Mouse (Mus musculus): Measurements from ENCODE around the gene Mipol1. TPM values are rescaled to one million over a fixed set of nuclear protein-coding genes. Genes with fewer than 3 reads are reported as not detected.

The Mipol1 gene
- polyA plus RNA-seq, 1 experiment from 2014 or later, result 10.6 TPM

DNA sequence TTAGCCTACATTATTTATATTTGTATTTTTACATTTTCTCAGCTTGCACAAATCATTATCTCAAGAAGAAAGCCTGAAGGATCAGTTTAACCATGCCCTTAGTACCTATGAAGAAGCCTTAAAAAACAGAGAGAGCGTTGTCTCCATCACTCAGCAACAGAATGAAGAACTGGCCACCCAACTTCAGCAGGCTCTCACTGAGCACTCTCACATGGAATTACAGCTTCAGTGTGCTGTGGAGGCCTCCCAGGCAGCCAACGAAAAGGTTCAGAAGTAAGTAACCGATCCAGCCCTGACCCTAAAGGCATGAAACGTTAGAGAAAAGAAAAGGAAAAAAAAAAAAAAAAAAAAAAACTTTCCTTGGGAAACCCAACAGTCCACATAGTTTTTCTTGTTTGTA is 226.7 kb downstream of the Mipol1 start:
- no peak overlapping the region for H3K27ac ChIP-seq
- H3K4me1 ChIP-seq, result no peaks in the 10 kb centered on the region
- no peaks in the 10 kb centered on the region for H3K9me3 ChIP-seq (replicated peaks)
- no peaks in the 10 kb centered on the region for H3K36me3 ChIP-seq
- no peak for DNase-seq (ENCODE audit: low spot score)
- 62% methylated on average over 4 of the region's 4 CpGs for WGBS
- H3K4me3 ChIP-seq, result no peak overlapping the region
- H3K27me3 ChIP-seq (ENCODE audit: low read depth, poor library complexity, severe bottlenecking), result no peaks in the 10 kb centered on the region

DNA sequence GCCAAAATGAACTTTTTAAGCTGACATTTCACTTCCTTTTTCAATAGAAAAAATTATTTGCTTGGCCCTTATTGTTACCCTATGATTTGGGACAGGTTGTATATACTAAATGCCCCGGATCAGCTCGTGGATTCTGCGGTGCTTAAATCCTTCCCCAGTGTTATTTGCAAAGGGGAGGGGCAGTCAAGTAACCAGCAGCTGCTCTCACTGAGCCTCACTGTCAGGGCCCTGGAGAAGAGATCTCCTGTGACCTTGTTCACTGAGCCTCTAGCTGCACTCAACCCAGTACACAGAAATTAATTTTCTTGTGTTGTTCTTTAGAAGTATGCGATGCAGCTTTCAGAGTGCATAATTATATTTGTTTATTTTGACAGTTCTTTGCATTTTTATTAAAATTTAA is 227.1 kb downstream of the Mipol1 start:
- Histone ChIP-seq H3K36me3 (no peaks in the 10 kb centered on the region), H3K9me3 (replicated peaks) (no peaks in the 10 kb centered on the region), H3K4me1 (no peaks in the 10 kb centered on the region), H3K27me3 (ENCODE audit: low read depth, poor library complexity, severe bottlenecking) (no peaks in the 10 kb centered on the region), H3K27ac (no peak overlapping the region), H3K4me3 (no peak overlapping the region)
- no peak for DNase-seq (ENCODE audit: low spot score)
- 58% methylated on average over 4 of the region's 4 CpGs for WGBS

DNA sequence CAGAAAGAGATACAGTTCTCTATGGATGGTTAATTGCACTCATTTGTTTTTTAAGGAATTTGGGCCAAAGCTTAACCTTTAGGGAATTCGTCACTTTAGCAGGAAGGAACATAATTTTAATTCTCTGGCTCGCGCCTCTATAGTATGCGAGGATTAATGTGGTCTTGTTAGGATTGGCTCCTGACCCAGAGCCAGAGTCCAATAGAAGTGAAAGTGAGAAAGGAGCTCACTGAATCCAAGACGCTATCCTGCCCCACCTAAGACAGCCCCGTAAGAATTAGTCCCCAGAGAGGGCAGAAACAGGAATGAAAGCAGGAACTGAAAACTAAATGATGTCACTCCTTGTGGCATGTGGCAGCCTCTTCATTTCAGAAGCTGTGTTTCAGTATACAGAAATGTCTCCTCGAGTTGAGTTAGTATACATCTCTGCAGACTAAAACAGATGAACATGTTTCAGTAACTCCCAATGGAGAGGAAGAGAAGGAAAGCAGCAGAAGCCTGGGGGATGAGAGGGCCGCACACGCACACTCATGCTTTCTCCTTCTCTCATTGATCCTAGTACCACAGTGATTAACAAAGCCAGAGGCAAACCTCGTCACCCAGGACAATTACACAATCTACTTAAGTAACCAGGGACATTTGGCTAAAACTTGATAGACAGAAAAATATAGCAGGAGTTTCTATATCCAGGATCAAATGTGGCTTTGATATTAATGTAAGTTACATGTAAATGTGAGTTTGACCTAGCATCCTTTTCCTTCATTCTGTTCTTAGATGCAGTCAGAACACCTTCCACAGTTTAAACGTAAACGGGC is 234.5 kb downstream of the Mipol1 start:
- no peak overlapping the region for H3K4me3 ChIP-seq
- no peaks in the 10 kb centered on the region for H3K27me3 ChIP-seq (ENCODE audit: low read depth, poor library complexity, severe bottlenecking)
- DNase-seq (ENCODE audit: low spot score), result no peak
- H3K4me1 ChIP-seq, result no peaks in the 10 kb centered on the region
- 87% methylated on average over 12 of the region's 12 CpGs for WGBS
- no peaks in the 10 kb centered on the region for H3K9me3 ChIP-seq (replicated peaks)
- H3K36me3 ChIP-seq, result no peaks in the 10 kb centered on the region
- H3K27ac ChIP-seq, result no peak overlapping the region

DNA sequence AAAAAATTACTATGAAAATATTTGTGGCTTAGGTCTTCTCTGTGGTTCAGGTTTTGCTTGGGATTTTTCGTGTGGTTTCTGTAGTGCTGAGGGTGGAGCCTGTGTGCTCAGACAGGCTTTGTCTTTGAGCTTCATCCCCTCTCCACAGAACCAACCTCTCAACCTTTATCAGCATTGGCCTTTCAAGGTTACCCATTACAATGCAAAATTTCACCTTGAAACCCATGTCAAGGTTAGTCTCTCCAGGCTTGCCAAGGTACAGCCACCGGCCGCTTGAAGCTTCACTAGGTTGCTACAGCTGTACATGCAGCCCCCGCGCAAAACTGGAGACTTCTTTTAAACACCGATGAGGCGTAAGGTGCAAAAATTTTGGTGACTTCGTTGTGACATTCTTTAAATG is 241.6 kb downstream of the Mipol1 start:
- no peak for DNase-seq (ENCODE audit: low spot score)
- Histone ChIP-seq H3K36me3 (no peaks in the 10 kb centered on the region), H3K27me3 (ENCODE audit: low read depth, poor library complexity, severe bottlenecking) (no peaks in the 10 kb centered on the region), H3K4me3 (no peak overlapping the region), H3K9me3 (replicated peaks) (no peaks in the 10 kb centered on the region), H3K27ac (no peak overlapping the region), H3K4me1 (peaks cover 3% of the 10 kb centered on the region; the same call in 1 of the 2 replicates)
- 91% methylated on average over 8 of the region's 8 CpGs for WGBS

DNA sequence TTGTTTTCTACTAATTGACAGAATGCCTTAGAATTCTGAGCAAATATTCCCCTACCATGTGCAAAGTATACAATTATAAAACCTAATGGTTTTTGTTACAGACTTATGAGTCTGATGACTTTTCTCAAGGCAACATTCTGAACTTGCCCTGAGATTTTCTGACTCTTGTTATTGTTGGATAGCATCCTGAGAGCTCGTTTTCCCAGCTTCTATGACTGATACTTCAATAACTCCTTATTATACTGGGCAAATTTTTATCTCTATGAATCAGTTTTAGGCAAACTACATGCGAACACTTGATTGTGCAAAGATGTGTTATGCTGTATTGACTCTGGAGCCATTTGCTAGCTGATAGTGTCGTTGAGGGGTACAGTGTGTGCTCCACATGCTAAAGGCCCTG is 246.6 kb downstream of the Mipol1 start:
- Histone ChIP-seq H3K36me3 (no peaks in the 10 kb centered on the region), H3K4me3 (no peak overlapping the region), H3K4me1 (peaks cover 3% of the 10 kb centered on the region; the same call in 1 of the 2 replicates), H3K9me3 (replicated peaks) (no peaks in the 10 kb centered on the region), H3K27me3 (ENCODE audit: low read depth, poor library complexity, severe bottlenecking) (no peaks in the 10 kb centered on the region), H3K27ac (no peak overlapping the region)
- 86% methylated on average over 3 of the region's 3 CpGs for WGBS
- DNase-seq (ENCODE audit: low spot score), result no peak

DNA sequence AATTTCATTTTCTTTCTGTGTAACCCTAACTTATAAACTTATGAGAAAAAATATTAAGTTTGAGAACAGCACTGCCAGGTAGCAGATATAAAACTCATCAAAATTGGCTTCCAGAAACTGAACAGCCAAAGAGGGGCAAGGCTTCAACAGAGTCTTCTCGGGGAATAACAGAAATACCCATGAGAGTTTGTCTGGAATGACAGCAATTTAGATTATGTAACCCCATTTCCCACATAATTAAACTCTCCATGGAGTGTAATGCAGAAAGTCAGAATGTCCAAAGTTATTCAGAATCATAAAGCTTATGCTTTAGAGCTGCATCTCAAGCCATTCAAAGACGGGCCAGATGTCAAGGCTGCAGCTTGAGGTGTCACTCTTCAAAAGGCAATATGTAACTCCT is 251.6 kb downstream of the Mipol1 start:
- H3K4me3 ChIP-seq, result no peak overlapping the region
- DNase-seq (ENCODE audit: low spot score), result no peak
- H3K9me3 ChIP-seq (replicated peaks), result no peaks in the 10 kb centered on the region
- no peaks in the 10 kb centered on the region for H3K4me1 ChIP-seq
- H3K27ac ChIP-seq, result no peak overlapping the region
- H3K36me3 ChIP-seq, result no peaks in the 10 kb centered on the region
- no peaks in the 10 kb centered on the region for H3K27me3 ChIP-seq (ENCODE audit: low read depth, poor library complexity, severe bottlenecking)
- 87% methylated on average over 2 of the region's 2 CpGs for WGBS

DNA sequence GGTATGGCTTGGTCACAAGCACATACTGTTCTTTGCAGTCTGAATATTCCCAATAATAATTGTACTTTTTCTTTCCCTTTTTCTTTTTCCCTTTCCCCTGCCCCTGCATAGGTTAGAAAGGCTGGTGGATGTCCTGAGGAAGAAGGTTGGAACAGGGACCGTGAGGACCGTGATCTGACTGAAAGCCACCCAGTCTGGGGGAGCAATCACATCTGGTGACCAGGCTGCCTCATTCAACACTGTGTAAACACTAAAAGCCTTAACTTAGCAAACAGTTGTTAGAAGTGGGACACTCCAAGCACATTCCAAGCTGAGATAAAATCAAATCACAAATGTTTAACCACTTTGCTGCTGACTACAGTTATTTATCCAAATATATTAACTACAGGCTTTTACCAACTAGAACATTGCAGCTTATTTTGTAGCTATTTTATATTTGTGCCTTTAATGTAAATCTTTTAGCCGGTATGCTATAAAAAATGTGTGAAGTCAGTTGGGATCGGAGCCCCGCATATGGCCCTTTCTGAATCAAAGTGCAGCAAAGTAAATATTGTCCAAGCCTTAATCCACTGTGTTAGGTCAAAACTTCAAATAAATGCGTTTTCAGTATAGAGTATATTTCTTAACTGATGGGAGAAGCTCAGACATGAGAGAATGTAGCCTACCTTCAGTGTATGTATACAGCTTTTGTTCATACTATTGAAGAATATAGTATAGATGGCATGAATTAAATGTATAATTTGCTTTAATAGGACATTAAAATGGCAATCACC is 266.3 kb downstream of the Mipol1 start:
- H3K27ac ChIP-seq, result no peak overlapping the region
- no peaks in the 10 kb centered on the region for H3K9me3 ChIP-seq (replicated peaks)
- no peaks in the 10 kb centered on the region for H3K36me3 ChIP-seq
- H3K4me1 ChIP-seq, result no peaks in the 10 kb centered on the region
- no peak overlapping the region for H3K4me3 ChIP-seq
- H3K27me3 ChIP-seq (ENCODE audit: low read depth, poor library complexity, severe bottlenecking), result no peaks in the 10 kb centered on the region
- DNase-seq (ENCODE audit: low spot score), result no peak
- WGBS, result 63% methylated on average over 6 of the region's 6 CpGs

DNA sequence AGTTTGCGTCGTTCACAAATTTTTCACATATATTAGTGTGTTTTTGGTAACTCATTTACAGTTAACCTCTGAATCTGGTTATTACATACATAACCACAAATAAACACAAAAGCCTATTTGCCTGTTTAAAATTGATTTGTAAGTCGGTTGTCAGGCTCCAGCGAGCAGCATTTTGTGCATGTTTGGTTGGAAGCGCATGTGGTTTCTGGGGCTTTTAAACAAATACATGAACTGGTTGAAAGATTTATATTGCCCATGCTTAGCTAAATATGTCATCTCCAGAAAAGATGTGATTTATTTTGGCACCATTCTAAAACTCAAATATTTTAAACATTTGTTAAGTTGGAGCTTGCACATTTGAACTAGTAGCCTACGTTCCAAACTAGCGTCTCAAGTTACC is 270.0 kb downstream of the Mipol1 start:
- Histone ChIP-seq H3K9me3 (replicated peaks) (no peaks in the 10 kb centered on the region), H3K27ac (no peak overlapping the region), H3K4me3 (no peak overlapping the region), H3K36me3 (no peaks in the 10 kb centered on the region), H3K27me3 (ENCODE audit: low read depth, poor library complexity, severe bottlenecking) (no peaks in the 10 kb centered on the region), H3K4me1 (no peaks in the 10 kb centered on the region)
- DNase-seq (ENCODE audit: low spot score), result no peak
- 89% methylated on average over 7 of the region's 7 CpGs for WGBS

DNA sequence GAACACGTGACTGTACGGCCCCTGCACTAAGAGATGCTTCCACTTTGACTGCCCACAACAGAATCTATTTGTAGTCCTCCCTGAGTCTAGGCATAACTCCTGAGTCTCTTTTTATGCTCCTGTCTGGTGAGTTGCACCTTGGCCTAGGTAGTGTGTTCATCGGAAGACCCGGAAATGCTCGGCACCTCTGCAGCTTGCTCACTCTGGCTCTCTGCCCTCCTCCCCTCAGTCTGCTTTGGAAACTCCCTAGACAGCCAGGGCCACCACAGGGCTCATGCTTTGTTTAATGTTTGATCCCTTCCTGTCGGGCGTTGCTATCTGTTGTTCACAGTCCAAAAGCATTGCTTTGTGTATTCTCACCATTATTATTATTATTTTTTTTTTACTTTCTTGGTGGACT is 275.1 kb downstream of the Mipol1 start:
- no peak for DNase-seq (ENCODE audit: low spot score)
- H3K36me3 ChIP-seq, result no peaks in the 10 kb centered on the region
- no peaks in the 10 kb centered on the region for H3K9me3 ChIP-seq (replicated peaks)
- no peaks in the 10 kb centered on the region for H3K27me3 ChIP-seq (ENCODE audit: low read depth, poor library complexity, severe bottlenecking)
- H3K4me1 ChIP-seq, result no peaks in the 10 kb centered on the region; the same call in 1 of the 2 replicates
- WGBS, result 89% methylated on average over 7 of the region's 7 CpGs
- no peak overlapping the region for H3K27ac ChIP-seq
- H3K4me3 ChIP-seq, result no peak overlapping the region

DNA sequence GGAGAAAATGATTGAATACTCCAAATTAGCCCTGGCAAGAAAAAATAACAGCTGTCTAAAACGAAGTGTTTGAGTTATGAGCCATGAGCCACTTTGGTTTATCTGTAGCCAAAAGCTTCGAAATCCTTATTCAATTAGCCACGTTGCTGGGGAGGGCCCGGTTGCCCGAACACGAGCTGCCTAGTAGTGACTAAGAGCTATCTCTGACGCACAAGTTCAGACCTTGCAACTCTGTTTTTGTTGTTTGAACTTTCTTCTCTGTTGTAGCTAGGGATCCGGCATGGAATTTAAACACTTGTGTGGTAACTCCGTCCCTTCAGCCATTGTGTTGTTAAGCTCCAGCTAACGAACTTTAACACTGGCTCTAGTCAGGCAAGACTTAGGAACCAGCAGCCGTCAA is 278.7 kb downstream of the Mipol1 start:
- DNase-seq (ENCODE audit: low spot score), result no peak
- 67% methylated on average over 11 of the region's 11 CpGs for WGBS

DNA sequence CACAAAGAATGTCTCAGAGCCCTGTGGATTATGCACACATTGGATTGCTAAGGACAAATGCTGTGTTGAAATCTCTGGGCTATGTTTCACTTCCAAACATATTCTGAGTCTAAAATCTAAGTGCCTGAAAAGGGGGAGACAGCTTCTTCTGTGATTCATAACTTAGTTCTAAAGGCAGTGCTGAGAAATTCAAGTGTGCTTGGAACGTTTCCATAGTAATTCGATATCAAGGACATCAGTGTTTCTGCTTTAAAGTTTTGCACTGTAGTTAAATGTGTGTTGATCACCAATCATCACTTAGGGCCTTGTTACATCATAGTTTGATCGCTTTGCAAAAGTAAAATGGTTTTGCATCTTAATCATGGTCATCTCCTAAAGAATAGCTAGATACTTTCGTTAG is 279.5 kb downstream of the Mipol1 start:
- no peaks in the 10 kb centered on the region; the same call in 1 of the 2 replicates for H3K4me1 ChIP-seq
- no peak overlapping the region for H3K27ac ChIP-seq
- DNase-seq (ENCODE audit: low spot score), result no peak
- 85% methylated on average over 4 of the region's 4 CpGs for WGBS
- H3K4me3 ChIP-seq, result no peak overlapping the region
- no peaks in the 10 kb centered on the region for H3K36me3 ChIP-seq
- H3K27me3 ChIP-seq (ENCODE audit: low read depth, poor library complexity, severe bottlenecking), result no peaks in the 10 kb centered on the region
- H3K9me3 ChIP-seq (replicated peaks), result no peaks in the 10 kb centered on the region

More for the DNA sequence above, 278.7 kb downstream of the Mipol1 start:
- H3K4me3 ChIP-seq, result no peak overlapping the region
- H3K36me3 ChIP-seq, result no peaks in the 10 kb centered on the region
- no peak overlapping the region for H3K27ac ChIP-seq
- H3K4me1 ChIP-seq, result no peaks in the 10 kb centered on the region; the same call in 1 of the 2 replicates
- H3K9me3 ChIP-seq (replicated peaks), result no peaks in the 10 kb centered on the region
- no peaks in the 10 kb centered on the region for H3K27me3 ChIP-seq (ENCODE audit: low read depth, poor library complexity, severe bottlenecking)

DNA sequence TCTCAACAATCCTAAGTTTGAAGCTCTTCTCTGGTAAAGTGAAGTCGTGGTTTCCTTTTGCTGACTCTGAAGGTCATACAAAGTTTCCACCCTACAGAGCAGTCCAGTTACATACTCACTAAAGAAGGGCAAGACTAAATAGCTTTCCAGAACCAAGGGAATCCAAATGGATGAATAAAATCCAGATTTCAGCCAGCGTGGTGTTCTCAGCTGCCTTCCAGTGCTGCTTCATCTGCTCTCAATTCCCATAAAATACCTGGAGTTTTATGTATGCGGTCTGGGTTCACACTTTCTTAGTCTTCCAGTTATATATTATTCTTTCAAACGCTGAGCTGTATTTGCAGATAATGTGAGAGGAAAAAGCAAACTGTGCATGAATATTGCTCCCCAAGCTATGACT is 280.9 kb downstream of the Mipol1 start:
- WGBS, result 91% methylated on average over 4 of the region's 4 CpGs
- Histone ChIP-seq H3K9me3 (replicated peaks) (no peaks in the 10 kb centered on the region), H3K27me3 (ENCODE audit: low read depth, poor library complexity, severe bottlenecking) (no peaks in the 10 kb centered on the region), H3K4me3 (no peak overlapping the region), H3K27ac (no peak overlapping the region), H3K36me3 (no peaks in the 10 kb centered on the region), H3K4me1 (no peaks in the 10 kb centered on the region; the same call in 1 of the 2 replicates)
- no peak for DNase-seq (ENCODE audit: low spot score)

DNA sequence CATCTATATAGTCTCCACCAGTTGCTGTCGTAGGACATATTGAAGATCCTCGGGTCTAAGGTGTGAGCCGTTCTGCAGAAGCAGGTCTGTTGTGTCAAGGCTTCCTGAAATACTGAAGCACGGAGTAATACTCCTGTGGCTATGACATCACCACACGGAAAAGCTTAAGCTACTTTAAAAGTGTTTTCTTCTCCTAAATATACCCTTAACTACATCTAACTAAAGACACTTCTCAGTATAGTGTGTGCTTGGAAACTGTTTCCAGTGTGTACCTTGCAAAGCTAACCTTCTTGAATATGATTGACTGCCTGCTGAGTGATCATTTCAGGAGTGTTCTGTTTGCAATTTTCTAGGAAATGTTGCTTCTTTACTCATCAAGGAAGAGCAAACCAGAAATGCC is 281.3 kb downstream of the Mipol1 start:
- H3K4me3 ChIP-seq, result no peak overlapping the region
- WGBS, result 89% methylated on average over 5 of the region's 5 CpGs
- no peaks in the 10 kb centered on the region for H3K27me3 ChIP-seq (ENCODE audit: low read depth, poor library complexity, severe bottlenecking)
- H3K9me3 ChIP-seq (replicated peaks), result no peaks in the 10 kb centered on the region
- H3K4me1 ChIP-seq, result no peaks in the 10 kb centered on the region; the same call in 1 of the 2 replicates
- no peaks in the 10 kb centered on the region for H3K36me3 ChIP-seq
- DNase-seq (ENCODE audit: low spot score), result no peak
- no peak overlapping the region for H3K27ac ChIP-seq
